ENCODE assay signal across 13 mouse cellular contexts in genomic region chr17:10962151-10962550, GRCm38 (mm10).
"Had no signal": no experiment of that assay in that cellular context is flagged by ENCODE, and none has a peak within 500 bp of the region (broad histone marks: within the 10 kb centered on the region; RNA-seq: fewer than 3 reads in every experiment).

No protein-coding gene starts in this region.

- H3K27ac ChIP-seq: limb, embryonic 13.5 days; liver, embryonic 14.5 days; macrophage; midbrain, embryonic 12.5 days; stomach, embryonic 15.5 days had no signal

- DNase-seq: kidney, postnatal 25 days; layer of hippocampus, adult 9-11 months; layer of hippocampus, postnatal 36 days; lung, embryonic 14.5 days; lung, postnatal 10 days; right cerebral cortex, postnatal 14 days; thymus, postnatal 4 days had no signal

- H3K9ac ChIP-seq: limb, embryonic 13.5 days; liver, embryonic 14.5 days; lung, embryonic 14.5 days; midbrain, embryonic 12.5 days; stomach, embryonic 15.5 days had no signal

- H3K4me3 ChIP-seq: limb, embryonic 13.5 days; megakaryocyte, embryonic 14.5 days; midbrain, embryonic 12.5 days; stomach, embryonic 15.5 days had no signal

- H3K4me1 ChIP-seq: limb, embryonic 13.5 days; megakaryocyte, embryonic 14.5 days; midbrain, embryonic 12.5 days; stomach, embryonic 15.5 days had no signal

- H3K4me2 ChIP-seq: limb, embryonic 13.5 days; lung, embryonic 14.5 days; midbrain, embryonic 12.5 days; stomach, embryonic 15.5 days had no signal

- H3K9me3 ChIP-seq: limb, embryonic 13.5 days; megakaryocyte, embryonic 14.5 days; midbrain, embryonic 12.5 days; stomach, embryonic 15.5 days had no signal

- H3K36me3 ChIP-seq: limb, embryonic 13.5 days; midbrain, embryonic 12.5 days; stomach, embryonic 15.5 days had no signal

- H3K27me3 ChIP-seq: limb, embryonic 13.5 days; megakaryocyte, embryonic 14.5 days; midbrain, embryonic 12.5 days; stomach, embryonic 15.5 days had no signal
